Mouse (Mus musculus): ENCODE data around the gene Pip4k2c.
"Not testable (repeated sequence)": the region's sequence is repeated elsewhere in the genome, so short reads cannot be mapped to it uniquely, and the experiment has no call there.

Pip4k2c gene

GRCm38 (mm10) chr10:127170837-127171272 is 40.5 kb downstream of the Pip4k2c start:
- peak; percentile 65 to 69 for DNase-seq (ENCODE audit: low spot score in 2 of 2)

GRCm38 (mm10) chr10:127170002-127170401 is 41.4 kb downstream of the Pip4k2c start:
- peak in 1 of 2 experiments; percentile 18 for DNase-seq (ENCODE audit: low spot score in 2 of 2)

- peak in 1 of 2 experiments; percentile 10 for DNase-seq (ENCODE audit: low spot score in 2 of 2)
Observed at GRCm38 (mm10) chr10:127167614-127168192, 43.7 kb downstream of the Pip4k2c start.

- peak in 1 of 2 experiments; percentile 11 for DNase-seq (ENCODE audit: low spot score in 2 of 2)
Observed at GRCm38 (mm10) chr10:127166771-127167613, 44.4 kb downstream of the Pip4k2c start.

- no peak for DNase-seq (ENCODE audit: low spot score in 2 of 2)
Observed at GRCm38 (mm10) chr10:127166404-127166715, 45.0 kb downstream of the Pip4k2c start.

GRCm38 (mm10) chr10:127165654-127166403 is 45.6 kb downstream of the Pip4k2c start:
- peak; percentile 58 to 75 for DNase-seq (ENCODE audit: low spot score in 2 of 2)

GRCm38 (mm10) chr10:127165354-127165653 is 46.1 kb downstream of the Pip4k2c start:
- peak in 1 of 2 experiments; percentile 44 for DNase-seq (ENCODE audit: low spot score in 2 of 2)

- peak; percentile 76 to 83 for DNase-seq (ENCODE audit: low spot score in 2 of 2)
Observed at GRCm38 (mm10) chr10:127164631-127165353, 46.6 kb downstream of the Pip4k2c start, which contains the start of gene B4galnt1. TSS of gene B4galnt1 (plus strand) at chr10:127165225.

- no peak for DNase-seq (ENCODE audit: low spot score in 2 of 2)
Observed at GRCm38 (mm10) chr10:127164190-127164589, 47.2 kb downstream of the Pip4k2c start.

- DNase-seq (ENCODE audit: low spot score in 2 of 2) = peak; percentile 44 to 50
Observed at GRCm38 (mm10) chr10:127162771-127163261, 48.6 kb downstream of the Pip4k2c start.

- no peak for DNase-seq (ENCODE audit: low spot score in 2 of 2)
Observed at GRCm38 (mm10) chr10:127160728-127161127, 50.7 kb downstream of the Pip4k2c start.

GRCm38 (mm10) chr10:127160081-127160480 is 51.3 kb downstream of the Pip4k2c start:
- DNase-seq (ENCODE audit: low spot score in 2 of 2) = peak in 1 of 2 experiments; percentile 65

GRCm38 (mm10) chr10:127158471-127158870 is 52.9 kb downstream of the Pip4k2c start:
- no peak for DNase-seq (ENCODE audit: low spot score in 2 of 2)

GRCm38 (mm10) chr10:127156511-127156910 is 54.9 kb downstream of the Pip4k2c start:
- DNase-seq (ENCODE audit: low spot score in 2 of 2) = no peak

GRCm38 (mm10) chr10:127156089-127156488 is 55.3 kb downstream of the Pip4k2c start:
- DNase-seq (ENCODE audit: low spot score in 2 of 2) = no peak

GRCm38 (mm10) chr10:127154652-127155051 is 56.7 kb downstream of the Pip4k2c start:
- no peak for DNase-seq (ENCODE audit: low spot score in 2 of 2)

- DNase-seq (ENCODE audit: low spot score in 2 of 2) = no peak
Observed at GRCm38 (mm10) chr10:127154241-127154640, 57.1 kb downstream of the Pip4k2c start.

- DNase-seq (ENCODE audit: low spot score in 2 of 2) = no peak
Observed at GRCm38 (mm10) chr10:127153323-127153722, 58.1 kb downstream of the Pip4k2c start.

GRCm38 (mm10) chr10:127152556-127152955 is 58.8 kb downstream of the Pip4k2c start:
- DNase-seq (ENCODE audit: low spot score in 2 of 2) = not testable (repeated sequence)

- DNase-seq (ENCODE audit: low spot score in 2 of 2) = not testable (repeated sequence)
Observed at GRCm38 (mm10) chr10:127151233-127151632, 60.2 kb downstream of the Pip4k2c start.

GRCm38 (mm10) chr10:127150471-127150872 is 60.9 kb downstream of the Pip4k2c start:
- DNase-seq (ENCODE audit: low spot score in 2 of 2) = no peak

GRCm38 (mm10) chr10:127147135-127147534 is 64.2 kb downstream of the Pip4k2c start:
- no peak for DNase-seq (ENCODE audit: low spot score in 2 of 2)
